Mouse (Mus musculus) forebrain, embryonic 11.5 days (tissue): ENCODE measurements around the gene Atic. TPM values are rescaled to one million over a fixed set of nuclear protein-coding genes. Genes with fewer than 3 reads are reported as not detected.

Source experiments
- ATAC-seq: fragments of 200-750 bp; cut with Nextera tagmentation; replicated peaks from 2 replicates; pipeline ENCODE4 v1.8.0; 2017; ENCODE audit warnings: moderate TSS enrichment; ENCODE audit not compliant: low FRiP score
- DNase-seq: peaks from one replicate; pipeline ENCODE4 v3.0.0-alpha.2; 2017; ENCODE audit warnings: low spot score
- H3K27ac ChIP-seq: fragments of 300-500 bp; sonication (generic); 2 replicates; pipeline ENCODE4 v1.5.1; 2014; ENCODE audit warnings: low read depth, low read length
- H3K27me3 ChIP-seq: fragments of 300-500 bp; sonication (generic); 2 replicates; pipeline ENCODE4 v1.6.1; 2014; ENCODE audit warnings: mild to moderate bottlenecking, low read length, mixed read lengths; ENCODE audit not compliant: control insufficient read depth, insufficient read depth
- H3K36me3 ChIP-seq: fragments of 300-500 bp; sonication (generic); 2 replicates; pipeline ENCODE4 v1.6.1; 2014; ENCODE audit warnings: mild to moderate bottlenecking, low read length, moderate library complexity, mixed read lengths; ENCODE audit not compliant: control insufficient read depth, insufficient read depth
- H3K4me1 ChIP-seq: fragments of 300-500 bp; sonication (generic); replicated peaks from 2 replicates; pipeline ENCODE4 v1.6.1; 2014; ENCODE audit warnings: low read length, mixed read lengths; ENCODE audit not compliant: control insufficient read depth, insufficient read depth
- H3K4me2 ChIP-seq: fragments of 300-500 bp; sonication (generic); 2 replicates; pipeline ENCODE4 v1.6.1; 2014; ENCODE audit warnings: low read depth, mild to moderate bottlenecking, low read length, moderate library complexity, mixed read lengths; ENCODE audit not compliant: severe bottlenecking
- H3K4me3 ChIP-seq: fragments of 300-500 bp; sonication (generic); 2 replicates; pipeline ENCODE4 v1.5.1; 2014; ENCODE audit warnings: low read depth, low read length
- H3K9ac ChIP-seq: fragments of 300-500 bp; sonication (generic); 2 replicates; pipeline ENCODE4 v1.6.1; 2014; ENCODE audit warnings: low read length
- H3K9me3 ChIP-seq: fragments of 300-500 bp; sonication (generic); 2 replicates; pipeline ENCODE4 v1.6.1; 2016; ENCODE audit warnings: low read length, mixed read lengths; ENCODE audit not compliant: control insufficient read depth
- WGBS: fragments of 180-500 bp; shearing (Covaris S2); extraction: QIAGEN DNeasy Blood & Tissue Kit; methylation state at CpG from one replicate; pipeline ENCODE4 v1.1.7; 2014; 5-methylcytosine and 5-hydroxymethylcytosine counted together
- polyA plus RNA-seq: library from polyadenylated mRNA; unstranded; fragments of >200 nt; fragmentation: Nextera tagmentation; extraction: Ambion mirVana; gene quantifications from 2 replicates; pipeline ENCODE4 v1.2.1, GENCODE M21; 2014

Gene Atic
- polyA plus RNA-seq, 1 experiment from 2014 or later: 31.2 TPM

GRCm38 (mm10) chr1:71550626-71551195 lies 6.2 kb upstream of the Atic start:
- Histone ChIP-seq H3K4me3 (no peak overlapping the region), H3K36me3 (no peaks in the 10 kb centered on the region), H3K27me3 (no peaks in the 10 kb centered on the region), H3K4me1 (no peaks in the 10 kb centered on the region), H3K27ac (no peak overlapping the region), H3K4me2 (no peak overlapping the region), H3K9me3 (no peaks in the 10 kb centered on the region), H3K9ac (no peak overlapping the region)
- ATAC-seq: no peak
- DNase-seq: no peak
- 83% methylated on average over 10 of the region's 10 CpGs for WGBS

GRCm38 (mm10) chr1:71560626-71561025 lies 3.7 kb downstream of the Atic start:
- H3K9me3 ChIP-seq: no peaks in the 10 kb centered on the region
- H3K36me3 ChIP-seq: peaks cover 9% of the 10 kb centered on the region; the same call in 1 of the 2 replicates
- no peak for DNase-seq
- no peak overlapping the region for H3K9ac ChIP-seq
- H3K27me3 ChIP-seq: no peaks in the 10 kb centered on the region
- H3K27ac ChIP-seq: no peak overlapping the region
- ATAC-seq: no peak
- H3K4me2 ChIP-seq: no peak overlapping the region
- no peak overlapping the region for H3K4me3 ChIP-seq
- H3K4me1 ChIP-seq: no peaks in the 10 kb centered on the region
- WGBS: over 99% methylated on average over 4 of the region's 4 CpGs

- DNase-seq: no peak
- Histone ChIP-seq H3K4me3 (no peak overlapping the region), H3K9me3 (no peaks in the 10 kb centered on the region), H3K27ac (no peak overlapping the region), H3K27me3 (no peaks in the 10 kb centered on the region), H3K36me3 (peaks cover 12% of the 10 kb centered on the region; the same call in 1 of the 2 replicates), H3K9ac (no peak overlapping the region), H3K4me2 (no peak overlapping the region), H3K4me1 (no peaks in the 10 kb centered on the region)
- no peak for ATAC-seq
- 94% methylated on average over 7 of the region's 7 CpGs for WGBS
Measured at GRCm38 (mm10) chr1:71564291-71564690, 7.3 kb downstream of the Atic start.

GRCm38 (mm10) chr1:71567884-71568605 lies 11.1 kb downstream of the Atic start:
- 87% methylated on average over 16 of the region's 16 CpGs for WGBS
- Histone ChIP-seq H3K27me3 (no peaks in the 10 kb centered on the region), H3K9ac (no peak overlapping the region), H3K9me3 (no peaks in the 10 kb centered on the region), H3K36me3 (peaks cover 6% of the 10 kb centered on the region; the same call in 1 of the 2 replicates), H3K4me2 (no peak overlapping the region), H3K4me3 (no peak overlapping the region), H3K27ac (no peak overlapping the region), H3K4me1 (no peaks in the 10 kb centered on the region)
- DNase-seq (no peak), ATAC-seq (no peak)

- H3K4me2 ChIP-seq: no peak overlapping the region
- H3K27ac ChIP-seq: no peak overlapping the region
- no peak overlapping the region for H3K9ac ChIP-seq
- H3K27me3 ChIP-seq: no peaks in the 10 kb centered on the region
- H3K4me3 ChIP-seq: no peak overlapping the region
- H3K4me1 ChIP-seq: no peaks in the 10 kb centered on the region
- no peak for ATAC-seq
- peaks cover 6% of the 10 kb centered on the region; the same call in 1 of the 2 replicates for H3K36me3 ChIP-seq
- WGBS: 89% methylated on average over 4 of the region's 4 CpGs
- no peaks in the 10 kb centered on the region for H3K9me3 ChIP-seq
- DNase-seq: no peak
Measured at GRCm38 (mm10) chr1:71570116-71570515, 13.2 kb downstream of the Atic start.

GRCm38 (mm10) chr1:71575987-71576386 lies 19.0 kb downstream of the Atic start:
- Histone ChIP-seq H3K4me2 (no peak overlapping the region), H3K4me3 (no peak overlapping the region), H3K9me3 (no peaks in the 10 kb centered on the region), H3K36me3 (peaks cover 7% of the 10 kb centered on the region; the same call in 1 of the 2 replicates), H3K4me1 (no peaks in the 10 kb centered on the region), H3K27me3 (no peaks in the 10 kb centered on the region), H3K9ac (no peak overlapping the region), H3K27ac (no peak overlapping the region)
- WGBS: 97% methylated on average over 7 of the region's 7 CpGs
- DNase-seq (no peak), ATAC-seq (no peak)

GRCm38 (mm10) chr1:71576837-71577236 lies 19.9 kb downstream of the Atic start:
- no peak overlapping the region for H3K27ac ChIP-seq
- 88% methylated on average over 6 of the region's 6 CpGs for WGBS
- H3K36me3 ChIP-seq: peaks cover 7% of the 10 kb centered on the region; the same call in 1 of the 2 replicates
- no peak overlapping the region for H3K4me3 ChIP-seq
- ATAC-seq: no peak
- H3K4me2 ChIP-seq: no peak overlapping the region
- no peak overlapping the region for H3K9ac ChIP-seq
- H3K4me1 ChIP-seq: no peaks in the 10 kb centered on the region
- no peaks in the 10 kb centered on the region for H3K9me3 ChIP-seq
- DNase-seq: no peak
- H3K27me3 ChIP-seq: no peaks in the 10 kb centered on the region

- Histone ChIP-seq H3K36me3 (peaks cover 7% of the 10 kb centered on the region; the same call in 1 of the 2 replicates), H3K27me3 (no peaks in the 10 kb centered on the region), H3K27ac (no peak overlapping the region), H3K9me3 (no peaks in the 10 kb centered on the region), H3K4me1 (no peaks in the 10 kb centered on the region), H3K4me2 (no peak overlapping the region), H3K4me3 (no peak overlapping the region), H3K9ac (no peak overlapping the region)
- WGBS: 95% methylated on average over 4 of the region's 4 CpGs
- DNase-seq (no peak), ATAC-seq (no peak)
Measured at GRCm38 (mm10) chr1:71579526-71579925, 22.6 kb downstream of the Atic start.

- H3K27ac ChIP-seq: no peak overlapping the region
- no peak for ATAC-seq
- H3K36me3 ChIP-seq: peaks cover 7% of the 10 kb centered on the region; the same call in 1 of the 2 replicates
- no peaks in the 10 kb centered on the region for H3K27me3 ChIP-seq
- no peak for DNase-seq
- H3K4me3 ChIP-seq: no peak overlapping the region
- H3K4me2 ChIP-seq: no peak overlapping the region
- no peaks in the 10 kb centered on the region for H3K4me1 ChIP-seq
- H3K9ac ChIP-seq: no peak overlapping the region
- no peaks in the 10 kb centered on the region for H3K9me3 ChIP-seq
- WGBS: 91% methylated on average over 12 of the region's 12 CpGs
Measured at GRCm38 (mm10) chr1:71580408-71580807, 23.5 kb downstream of the Atic start.
